Mouse (Mus musculus) right cerebral cortex, postnatal 4 days (tissue): ENCODE data around the gene Mrpl42.

Experiments
- DNase-seq: peaks from one replicate; pipeline ENCODE4 v3.0.0-alpha.2; 2022

Mrpl42 gene

DNA sequence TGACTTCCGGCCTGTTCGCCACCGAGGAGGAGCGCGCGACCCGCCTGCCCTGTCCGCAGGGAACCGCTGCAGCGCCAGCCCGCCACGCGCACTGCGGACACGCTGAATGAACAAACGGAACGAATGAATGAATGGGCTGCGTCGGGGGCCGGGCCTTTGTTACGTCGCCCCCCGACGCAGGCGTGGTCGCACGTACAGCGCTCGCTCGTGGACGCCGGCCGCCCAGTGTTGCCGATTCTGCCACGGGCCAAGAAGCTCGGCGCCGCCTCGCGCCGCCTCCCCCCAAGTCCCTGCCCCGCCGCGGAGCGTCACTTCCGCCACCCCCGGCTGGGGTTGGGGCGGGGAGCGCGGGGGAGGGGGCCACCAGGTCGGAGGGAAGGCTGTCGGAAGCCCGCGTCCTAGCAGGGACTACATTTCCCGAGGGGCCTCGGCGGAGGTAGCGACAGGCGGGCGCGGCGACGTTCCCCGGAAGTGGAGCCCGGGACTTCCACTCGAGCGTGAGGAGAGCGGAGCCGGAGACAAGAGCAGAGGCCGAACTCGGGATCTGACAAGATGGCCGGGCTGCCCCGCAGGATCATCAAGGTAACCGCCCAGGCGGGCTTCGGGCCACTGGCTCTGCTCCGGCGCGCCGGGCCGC, 13.0 kb upstream of the Mrpl42 start, which contains the start of gene Ube2n:
Gene Ube2n (plus strand): TSS at position 490 of the 637 bp plus-strand sequence.
- peak; percentile 98 for DNase-seq

DNA sequence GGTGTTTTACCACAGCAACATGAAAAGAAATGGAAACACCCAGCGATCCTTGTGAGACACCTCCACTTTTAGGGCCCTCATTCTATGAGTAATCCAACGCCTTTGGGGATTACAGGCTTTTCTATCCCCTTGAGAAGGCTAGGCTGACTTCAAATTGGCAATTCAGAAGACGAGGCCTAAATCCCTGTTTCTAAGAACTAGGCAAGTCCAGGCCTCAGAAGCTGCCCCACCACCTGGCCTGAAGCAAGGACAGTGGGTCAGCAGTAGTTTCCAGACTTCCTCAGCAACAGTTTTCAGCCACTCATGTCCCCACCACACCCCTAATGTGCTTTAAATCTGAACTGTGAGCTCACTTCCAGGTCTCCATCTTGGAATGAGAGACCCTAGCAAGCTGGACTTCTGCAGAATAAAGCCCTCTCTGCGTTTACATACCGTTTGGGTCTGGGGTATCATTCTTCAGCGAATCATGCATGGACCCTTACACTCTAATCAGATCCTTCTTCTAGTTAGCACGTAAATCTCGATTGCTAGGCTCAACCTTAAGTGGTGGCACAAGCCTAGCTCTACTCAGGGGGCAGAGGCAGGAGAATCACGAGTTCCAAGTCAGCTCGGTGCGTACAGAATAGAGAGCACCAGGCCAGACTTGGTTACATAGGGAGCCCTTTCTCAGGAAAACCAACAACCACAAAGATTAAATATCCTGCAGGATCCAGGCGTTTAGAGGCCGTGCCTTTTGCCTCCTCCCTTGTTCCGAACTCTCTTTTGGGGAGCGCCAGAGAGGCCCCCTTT, 12.2 kb upstream of the Mrpl42 start:
- DNase-seq, result peak; percentile 11

DNA sequence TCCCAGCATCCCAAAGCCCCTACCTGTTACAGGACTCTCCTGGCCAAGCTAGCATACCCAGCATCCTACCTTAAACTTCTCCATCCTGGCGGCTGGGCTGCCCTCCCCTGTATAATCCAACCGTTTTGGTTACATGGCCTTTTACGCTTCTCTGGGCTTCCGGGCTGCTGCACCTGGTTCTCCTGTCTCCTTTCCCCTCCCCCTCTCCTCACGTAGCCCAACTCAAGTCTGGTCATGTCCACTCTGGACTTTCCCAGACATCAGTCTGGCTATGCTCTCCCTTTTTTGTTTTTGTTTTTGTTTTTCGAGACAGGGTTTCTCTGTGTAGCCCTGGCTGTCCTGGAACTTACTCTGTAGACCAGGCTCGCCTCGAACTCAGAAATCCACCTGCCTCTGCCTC, 10.9 kb upstream of the Mrpl42 start:
- no peak for DNase-seq

DNA sequence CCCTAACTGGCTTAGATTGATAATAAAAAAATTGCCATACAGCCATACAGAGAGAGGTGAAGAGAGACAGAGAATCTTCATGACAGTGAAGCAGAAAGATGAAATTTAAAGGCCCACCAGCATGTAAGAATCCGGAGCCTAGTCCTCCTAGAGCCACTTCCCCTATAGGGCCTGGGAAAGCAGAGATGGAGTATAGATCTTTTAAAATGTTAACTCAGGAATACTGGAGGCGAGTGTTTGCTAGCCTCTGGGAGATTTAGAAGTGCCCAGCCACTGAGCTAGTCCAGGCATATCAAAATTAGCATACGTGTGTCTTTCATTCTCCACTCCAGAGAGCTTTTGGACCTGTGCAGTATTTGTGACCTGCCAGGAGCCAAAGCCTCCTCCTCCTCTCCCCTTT, 7.5 kb upstream of the Mrpl42 start:
- no peak for DNase-seq

DNA sequence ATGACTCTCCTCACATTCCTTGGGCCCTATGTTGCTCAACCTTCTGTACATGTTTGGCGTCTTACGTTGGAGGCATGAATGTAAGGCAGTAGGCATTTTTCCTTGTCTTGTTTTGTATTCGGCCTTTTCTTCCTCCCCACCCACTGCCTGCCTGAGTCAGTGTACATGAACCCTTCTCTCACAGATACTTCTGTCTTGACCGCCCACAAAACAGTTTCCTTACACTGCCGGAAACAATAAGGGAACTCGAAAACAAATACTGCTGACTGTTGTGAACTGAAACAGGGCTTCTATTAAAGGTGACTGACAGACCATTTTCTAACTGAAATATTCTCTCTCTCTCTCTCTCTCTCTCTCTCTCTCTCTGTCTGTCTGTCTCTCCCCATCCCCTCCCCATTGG, 7.1 kb upstream of the Mrpl42 start:
- DNase-seq, result no peak

DNA sequence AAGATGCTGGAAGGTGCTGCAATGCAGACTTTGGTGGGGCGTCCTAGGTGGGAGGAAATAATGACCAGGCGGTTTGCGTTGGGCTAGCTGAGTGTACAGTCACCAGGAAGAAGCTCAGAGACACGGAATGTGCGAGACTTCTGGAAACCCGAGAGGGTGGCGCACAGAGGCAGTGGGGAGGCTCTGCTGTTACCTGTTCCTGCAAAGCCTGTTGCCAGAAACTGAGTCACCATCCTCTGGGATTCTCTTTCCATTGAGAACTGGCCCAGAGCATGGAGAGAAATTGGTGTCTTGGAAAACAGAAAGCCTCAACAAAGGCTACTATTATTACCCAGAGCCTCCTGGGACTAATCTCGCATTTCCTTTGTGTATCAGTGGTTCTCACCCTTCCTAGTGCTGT, 6.4 kb upstream of the Mrpl42 start:
- no peak for DNase-seq

DNA sequence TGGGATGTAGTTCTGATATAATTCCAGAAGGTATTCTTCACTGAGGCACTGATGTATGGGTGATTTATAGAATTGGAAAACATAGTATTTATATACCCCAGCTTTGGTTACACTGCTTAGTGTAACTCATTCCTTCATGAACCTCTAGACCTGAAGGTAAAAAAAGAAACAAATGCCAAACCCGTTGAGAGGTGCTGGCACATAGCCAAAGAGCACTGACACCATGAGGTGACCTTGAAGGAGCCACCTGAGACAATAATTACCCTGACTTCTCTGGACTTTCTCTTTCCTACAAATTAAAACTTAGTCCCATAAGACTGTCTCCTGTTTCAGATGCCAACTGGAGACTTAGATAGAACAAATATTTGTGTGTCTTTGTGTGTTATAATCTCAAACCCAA, 2.6 kb upstream of the Mrpl42 start:
- DNase-seq, result no peak

DNA sequence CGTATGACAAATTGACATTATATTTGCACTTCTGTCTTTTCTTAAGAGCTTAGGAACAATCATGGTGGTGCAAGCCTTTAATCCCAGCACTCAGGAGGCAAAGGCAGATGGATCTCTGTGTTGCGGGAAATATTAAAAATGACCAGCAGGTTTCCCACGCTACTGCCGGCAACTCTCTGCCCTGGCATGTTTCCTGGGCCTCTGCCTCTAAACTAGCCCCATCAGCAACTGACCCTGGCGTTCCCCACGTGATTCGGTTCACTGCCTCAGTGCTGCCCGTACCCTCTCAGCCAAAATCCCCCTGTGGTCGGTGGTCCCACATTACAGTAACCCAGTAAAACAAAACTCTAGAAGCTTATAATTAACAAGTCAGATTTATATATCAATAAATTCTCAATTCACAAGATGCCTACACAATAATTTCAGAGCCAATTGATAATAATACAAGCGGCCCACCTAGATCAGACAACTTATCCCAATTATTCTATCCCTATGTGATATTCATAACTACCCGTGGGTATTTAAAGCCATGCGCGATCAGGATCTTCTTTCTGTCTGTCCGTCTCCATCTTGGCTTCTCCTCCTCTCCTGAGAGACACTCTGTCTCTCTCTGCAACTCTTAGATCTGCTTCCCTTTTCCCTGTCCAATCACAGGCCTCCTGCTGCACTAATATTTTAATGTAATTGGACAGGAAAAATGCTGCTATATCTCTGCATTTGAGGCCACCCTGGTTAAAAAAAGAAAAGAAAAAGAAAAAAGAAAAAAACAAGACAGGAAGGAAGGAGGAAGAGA, 1.9 kb upstream of the Mrpl42 start:
- no peak for DNase-seq

DNA sequence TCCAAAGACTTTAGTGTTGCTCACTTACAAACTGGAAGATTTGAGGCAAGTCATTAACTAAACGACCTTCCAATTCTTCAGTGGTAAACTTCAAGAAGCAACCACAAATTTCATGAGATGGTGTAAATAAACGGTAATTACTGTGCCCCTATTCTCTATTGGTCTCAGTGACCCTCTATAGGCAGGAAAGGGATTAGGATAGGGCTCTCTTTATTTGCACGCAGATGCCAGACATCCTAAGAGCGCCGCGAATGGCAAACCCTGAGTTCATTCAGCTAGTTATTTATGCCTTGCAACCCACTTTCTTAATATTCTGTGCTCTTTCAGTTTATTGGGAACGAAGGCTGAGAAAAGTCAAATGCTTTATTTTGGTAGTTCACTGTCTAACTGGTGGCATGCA, 707 bp downstream of the Mrpl42 start:
- DNase-seq, result no peak

DNA sequence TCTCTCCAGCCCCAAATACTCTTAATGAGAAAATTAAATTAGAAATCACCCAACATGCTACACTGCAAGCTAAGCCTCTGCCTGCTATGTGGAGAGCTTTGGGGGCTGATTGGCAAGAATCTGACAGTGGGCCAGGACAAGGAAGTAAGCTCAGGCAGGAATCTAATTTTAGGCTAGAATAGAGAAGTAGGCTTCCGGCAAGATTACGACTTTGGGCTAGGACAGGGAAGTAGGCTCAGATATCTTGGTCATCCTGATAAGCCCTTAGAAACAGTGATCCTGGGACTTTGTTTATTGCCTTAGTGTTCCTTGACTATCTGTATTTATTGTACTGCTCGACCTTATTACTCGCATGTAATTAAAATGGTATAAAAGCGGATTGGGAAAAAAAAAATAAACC, 7.5 kb downstream of the Mrpl42 start:
- DNase-seq, result no peak

DNA sequence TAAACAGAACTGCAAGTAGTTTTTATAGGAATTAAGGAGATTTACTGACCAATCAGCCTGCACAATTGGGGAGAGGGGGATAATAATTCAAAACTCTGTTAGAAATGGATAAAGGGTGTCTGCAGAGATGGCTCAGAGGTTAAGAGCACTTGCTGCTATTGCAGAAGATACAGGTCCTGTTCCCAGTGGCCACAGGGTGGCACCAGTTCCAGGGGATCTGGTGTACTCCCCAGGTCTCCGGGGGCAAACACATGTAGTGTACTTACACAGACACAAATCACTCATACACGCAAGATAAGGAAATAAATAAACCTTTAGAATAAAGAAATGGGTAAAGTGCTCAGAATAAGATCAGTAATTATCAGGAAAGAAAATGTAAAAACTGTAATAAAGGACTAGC, 12.1 kb downstream of the Mrpl42 start:
- peak; percentile 33 for DNase-seq

DNA sequence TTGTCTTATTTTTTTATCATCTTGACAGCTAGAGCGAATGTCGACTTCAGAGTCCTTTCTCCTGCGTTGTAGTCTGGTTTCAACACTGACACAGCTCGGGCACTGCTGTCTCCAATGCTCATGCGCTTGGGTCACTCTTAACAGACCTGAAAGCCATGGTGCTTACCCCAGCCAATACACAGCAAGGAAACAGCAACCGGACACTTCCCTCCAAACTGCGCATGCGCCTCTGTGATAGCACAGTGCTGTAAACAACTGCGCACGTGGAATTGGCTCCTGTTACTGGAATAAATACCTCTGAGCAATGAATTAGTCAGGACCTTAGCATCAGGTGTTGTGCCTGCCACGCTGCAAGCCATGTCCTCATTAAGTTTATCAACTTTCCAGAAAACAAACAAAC, 24.2 kb downstream of the Mrpl42 start:
- DNase-seq, result no peak

DNA sequence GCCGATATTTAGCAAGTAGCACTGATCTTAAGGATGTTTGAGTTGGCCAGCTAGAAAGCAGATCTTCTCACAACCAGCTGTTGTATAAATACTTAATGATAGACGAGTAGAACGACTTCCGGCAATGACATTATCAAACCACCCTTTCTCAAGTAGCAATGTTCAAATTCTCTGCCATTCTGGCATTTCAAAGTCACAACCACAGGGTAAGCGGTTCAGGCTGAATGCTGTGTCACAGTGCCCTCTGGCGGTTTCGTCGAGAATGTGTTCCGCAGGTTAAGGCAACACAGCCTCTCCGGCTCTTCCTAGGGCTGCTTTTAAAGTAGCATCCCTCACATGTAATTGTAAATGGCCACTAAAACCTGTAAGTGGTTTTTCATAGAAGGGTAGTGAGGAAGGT, 25.8 kb downstream of the Mrpl42 start:
- DNase-seq, result peak; percentile 94

DNA sequence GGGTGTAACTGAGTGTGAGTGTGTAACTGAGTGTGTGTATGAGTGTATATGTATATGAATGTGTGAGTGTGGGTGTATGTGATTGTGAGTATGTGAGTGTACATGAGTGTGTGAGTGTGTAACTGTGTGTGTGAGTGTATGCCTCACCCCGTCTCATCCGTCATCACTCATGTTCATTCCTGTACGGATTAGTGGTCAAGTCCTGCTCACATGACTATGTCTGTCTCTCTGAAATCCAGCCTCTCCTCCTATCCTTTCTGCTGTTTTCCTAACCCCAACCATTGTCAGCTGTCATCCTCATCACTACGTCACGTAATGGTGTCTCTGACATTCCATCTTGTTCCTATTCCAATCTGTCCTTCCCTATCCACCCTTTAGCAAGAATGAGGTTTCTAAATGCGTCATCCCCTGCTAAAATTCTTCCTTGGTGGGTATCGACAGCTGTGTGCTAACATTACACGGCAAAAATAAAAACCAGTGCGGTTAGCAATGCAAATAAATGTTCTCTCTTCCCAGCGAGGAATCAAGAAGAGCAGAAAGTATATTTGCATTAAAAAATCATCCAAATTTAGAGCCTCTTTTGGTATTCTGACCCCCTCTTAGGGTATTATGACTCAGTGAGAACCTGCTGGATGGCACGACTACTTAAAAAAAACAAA, 29.7 kb downstream of the Mrpl42 start:
- no peak for DNase-seq

DNA sequence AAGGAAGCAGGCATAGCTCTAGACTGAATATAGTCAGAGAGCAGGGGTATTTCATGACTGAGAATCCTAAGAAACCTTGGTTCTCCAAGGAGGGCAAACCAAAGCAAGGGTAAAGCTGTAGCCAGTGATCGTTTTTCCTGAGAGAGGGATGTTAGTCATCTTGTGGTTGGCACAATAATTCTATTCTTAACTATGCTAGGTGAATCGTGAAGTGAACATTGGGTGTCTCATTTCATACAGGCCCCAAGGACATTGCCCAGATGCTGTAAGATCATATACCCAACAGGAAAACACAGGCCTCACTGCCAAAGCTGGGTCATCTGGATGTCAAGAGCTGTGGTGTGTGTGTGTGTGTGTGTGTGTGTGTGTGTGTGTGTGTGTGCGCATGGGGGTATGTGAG, 30.6 kb downstream of the Mrpl42 start:
- no peak for DNase-seq

DNA sequence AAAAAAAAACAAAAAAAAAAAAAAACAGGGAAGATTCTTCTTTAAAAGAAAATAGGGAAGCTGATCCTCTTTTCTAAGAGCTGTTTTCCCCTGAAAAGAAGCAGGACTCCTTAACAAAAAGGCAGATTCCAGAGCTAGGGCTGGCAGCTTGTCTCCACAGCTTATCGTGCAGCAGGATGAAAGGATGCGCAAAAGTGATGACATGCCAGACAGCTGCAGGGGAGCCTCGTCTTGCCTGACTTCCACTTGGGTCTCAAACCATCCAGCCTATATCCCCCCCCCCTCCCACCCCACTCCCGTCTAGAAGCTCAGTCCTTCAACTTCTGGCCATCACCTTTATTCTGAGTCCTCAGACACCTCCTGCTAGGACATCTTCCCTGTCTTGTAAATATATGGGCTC, 32.8 kb downstream of the Mrpl42 start:
- DNase-seq, result no peak

DNA sequence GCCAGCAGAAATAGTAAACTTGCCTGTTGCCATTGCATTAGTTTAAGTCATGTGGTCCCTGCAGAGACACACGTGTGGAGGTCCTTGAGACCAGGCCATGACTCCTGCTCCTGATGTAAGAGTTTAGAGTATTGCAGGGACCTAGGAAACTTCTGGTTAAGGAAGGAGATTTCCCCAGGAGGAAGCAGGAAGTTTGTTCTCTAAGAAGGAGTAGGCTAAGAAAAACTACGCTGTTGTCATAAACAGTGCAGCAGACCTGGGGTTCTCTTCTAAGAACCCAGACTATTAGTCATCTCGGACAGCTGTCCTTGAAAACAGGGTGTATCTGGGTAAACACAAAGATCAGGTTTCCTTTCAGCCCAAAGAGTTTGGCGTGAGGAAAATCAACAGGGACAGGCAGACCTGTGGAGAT, 36.2 kb downstream of the Mrpl42 start:
- DNase-seq, result no peak

DNA sequence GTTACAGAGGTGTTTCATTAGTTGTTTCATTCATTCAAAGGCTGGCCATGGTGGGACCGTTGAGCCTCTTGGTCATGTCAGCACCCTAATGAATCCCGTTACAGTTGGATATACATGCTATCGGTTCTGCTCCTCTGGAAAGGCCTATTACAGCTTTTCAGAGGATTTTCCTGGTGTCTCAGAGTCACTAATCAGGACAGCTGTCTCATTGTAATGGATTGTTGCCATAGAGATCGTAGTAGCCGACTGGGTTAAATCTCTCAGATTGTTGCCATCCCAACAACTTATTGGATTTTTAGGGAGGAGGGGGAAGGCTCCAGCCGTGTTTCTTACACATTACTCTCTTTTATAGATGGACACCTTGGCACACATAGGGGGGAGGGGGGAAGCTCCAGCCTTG, 37.2 kb downstream of the Mrpl42 start:
- no peak for DNase-seq

DNA sequence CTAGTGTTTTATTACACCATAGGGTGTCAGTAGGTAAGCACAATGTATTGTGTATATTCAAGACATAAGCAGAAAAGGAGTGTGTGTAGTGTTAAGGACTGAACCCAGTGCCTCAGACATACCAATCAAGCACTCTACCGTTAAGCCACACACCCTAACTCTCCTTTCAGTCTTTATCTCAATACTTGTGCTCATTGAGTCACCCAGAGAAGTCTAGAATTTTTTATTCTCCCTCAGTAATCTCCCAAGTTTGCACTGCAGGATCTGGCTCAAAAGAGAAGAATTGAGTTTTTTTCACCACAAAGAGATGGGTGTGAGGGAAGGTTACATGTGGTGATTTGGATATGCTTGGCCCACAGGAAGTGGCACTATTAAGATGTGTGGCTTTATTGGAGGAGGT, 39.5 kb downstream of the Mrpl42 start:
- DNase-seq, result no peak

DNA sequence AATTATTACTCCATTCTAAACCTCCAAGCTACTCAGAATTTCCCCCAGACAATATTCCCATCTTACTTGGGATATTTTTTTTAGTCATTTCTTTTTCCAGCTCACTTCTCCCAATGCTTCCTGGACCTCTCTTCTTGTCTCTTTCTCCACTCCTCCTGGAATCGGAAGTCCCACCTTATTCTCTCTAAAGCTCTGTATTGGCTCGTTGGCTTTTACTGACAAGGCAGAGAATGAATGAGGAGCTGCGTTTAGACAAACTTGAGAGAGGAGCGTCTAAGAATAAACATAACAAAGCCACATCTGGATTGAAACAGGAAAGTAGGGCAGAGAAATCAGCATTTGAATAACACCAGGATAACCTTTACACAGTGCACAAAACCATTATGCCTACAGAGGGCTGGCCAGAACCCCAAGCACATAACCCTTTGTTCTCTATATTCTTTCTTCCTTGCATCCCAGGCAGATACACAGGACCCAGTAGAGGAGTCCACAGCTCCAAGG, 40.6 kb downstream of the Mrpl42 start:
- no peak for DNase-seq

DNA sequence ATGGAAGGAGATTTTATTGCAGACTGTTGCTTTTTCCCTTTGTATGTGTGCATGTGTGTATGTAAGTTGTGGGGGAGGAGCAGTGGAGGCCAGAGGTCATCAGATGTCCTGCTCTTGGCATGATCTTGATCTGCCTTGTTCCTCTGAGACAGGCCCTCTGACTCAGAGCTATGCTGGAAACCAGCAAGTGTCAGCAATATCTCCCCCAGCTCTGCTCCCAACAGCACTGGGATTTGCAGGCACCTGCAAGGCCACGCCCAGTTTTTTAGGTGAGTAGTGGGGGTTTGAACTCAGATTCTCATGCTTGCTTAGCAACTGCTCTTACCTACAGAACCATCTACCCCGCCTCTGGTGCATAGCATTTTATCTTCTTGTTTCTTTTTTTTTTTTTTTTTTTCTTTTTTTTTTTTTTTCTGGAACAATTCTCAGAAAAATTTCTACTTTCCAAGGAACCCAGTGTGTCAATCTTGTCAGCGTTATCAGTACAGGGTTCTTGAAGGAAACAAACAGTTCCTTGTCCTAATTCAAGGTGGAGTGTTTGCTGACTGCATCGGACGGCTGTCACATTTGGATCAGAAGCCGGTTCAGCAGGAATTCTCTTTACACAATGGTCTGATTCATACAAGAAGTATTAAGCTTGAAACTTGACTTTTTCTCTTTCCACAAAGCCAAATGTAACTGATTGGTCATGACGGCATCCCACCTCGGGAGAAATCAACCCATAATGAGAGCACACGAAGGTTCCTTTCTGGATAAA, 43.5 kb downstream of the Mrpl42 start:
- DNase-seq, result no peak

DNA sequence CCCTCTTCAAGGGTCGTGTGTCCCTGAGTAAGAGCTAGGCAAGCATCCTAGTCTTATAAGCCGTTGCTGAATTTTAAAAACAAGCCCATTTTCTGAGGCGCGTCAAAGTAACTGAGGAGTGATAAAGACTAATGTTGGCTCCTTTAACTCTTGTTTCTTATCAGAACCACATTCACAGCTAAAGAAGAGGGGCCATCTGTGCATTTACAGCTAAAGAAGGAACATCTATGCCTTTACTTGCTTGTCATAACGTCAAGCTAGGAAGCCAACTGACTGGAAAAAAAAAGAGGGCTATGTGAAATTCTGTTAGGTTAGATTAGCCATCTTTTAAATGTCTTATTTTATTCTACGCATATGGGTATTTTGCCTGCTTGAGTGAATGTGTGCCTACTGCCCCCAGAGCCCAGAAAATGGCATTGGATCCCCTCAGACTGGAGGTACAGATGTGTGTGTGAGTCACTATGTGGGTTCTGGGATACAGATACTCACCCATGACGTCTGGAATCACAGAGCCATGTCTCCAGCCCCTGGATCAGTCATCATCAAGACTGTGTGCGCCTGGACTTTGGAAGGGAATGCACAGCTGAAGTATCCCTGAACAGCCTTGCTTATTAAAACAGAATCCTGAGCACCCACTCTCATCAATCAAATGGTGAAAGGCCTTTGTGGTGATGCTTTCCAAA, 44.2 kb downstream of the Mrpl42 start:
- no peak for DNase-seq
